Mouse (Mus musculus) G1E-ER4 (cell line): ENCODE results near the gene Slc6a3. TPM values are rescaled to one million over a fixed set of nuclear protein-coding genes. Genes with fewer than 3 reads are reported as not detected.
A peak's percentile ranks its signal among the peaks of the same experiment; 100 is the strongest.

Source experiments
- GATA1 ChIP-seq: IDR thresholded peaks from one replicate; pipeline ENCODE4 v1.8.0; 2012; ENCODE audit warnings: low read length, inconsistent platforms
- polyA plus RNA-seq: library from polyadenylated mRNA; stranded (reverse); fragments of >175 nt; gene quantifications from 2 replicates; pipeline ENCODE4 v1.2.3, GENCODE M21; 2012

Gene Slc6a3
- polyA plus RNA-seq, 1 experiment, result not detected

DNA sequence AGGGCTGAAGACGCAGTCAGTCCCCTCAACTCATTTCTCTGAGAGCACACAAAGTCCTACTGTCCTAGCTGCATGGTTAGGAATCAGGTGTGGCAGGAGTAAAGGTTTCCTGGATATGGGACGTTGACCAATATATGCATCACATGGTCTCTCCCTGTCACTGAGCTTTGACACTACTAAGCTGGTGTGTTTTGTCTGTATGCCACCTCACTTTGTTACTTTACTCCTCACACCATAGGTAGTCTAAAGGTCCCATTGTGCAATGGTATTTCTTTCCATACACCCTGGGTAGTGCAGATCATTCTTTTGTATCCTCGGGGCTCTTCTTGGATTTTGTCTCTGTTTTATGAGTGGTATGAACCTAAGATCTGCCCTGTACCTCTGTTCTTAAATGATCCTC is 2.8 kb upstream of the Slc6a3 start:
- no peak for TF ChIP-seq GATA1

DNA sequence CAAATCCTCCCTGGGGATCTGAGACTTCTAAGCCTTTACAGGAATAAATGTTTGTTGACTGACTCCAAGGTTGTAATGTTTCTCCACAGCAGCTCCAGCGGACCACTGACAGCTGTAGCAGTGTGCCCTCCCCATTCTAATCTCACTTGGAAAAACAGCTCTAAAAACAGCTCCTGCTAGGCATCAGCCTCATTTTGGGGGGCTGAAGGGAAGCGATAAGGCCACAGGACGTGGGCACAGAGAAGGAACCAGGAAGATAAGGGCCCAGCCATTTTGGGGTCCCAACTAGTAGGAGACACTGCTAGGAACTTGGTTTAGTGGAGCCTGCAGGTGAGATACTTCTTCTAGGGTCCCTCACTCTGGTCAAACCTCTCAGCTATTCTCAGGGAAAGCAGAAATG is 1.3 kb upstream of the Slc6a3 start:
- no peak for TF ChIP-seq GATA1

DNA sequence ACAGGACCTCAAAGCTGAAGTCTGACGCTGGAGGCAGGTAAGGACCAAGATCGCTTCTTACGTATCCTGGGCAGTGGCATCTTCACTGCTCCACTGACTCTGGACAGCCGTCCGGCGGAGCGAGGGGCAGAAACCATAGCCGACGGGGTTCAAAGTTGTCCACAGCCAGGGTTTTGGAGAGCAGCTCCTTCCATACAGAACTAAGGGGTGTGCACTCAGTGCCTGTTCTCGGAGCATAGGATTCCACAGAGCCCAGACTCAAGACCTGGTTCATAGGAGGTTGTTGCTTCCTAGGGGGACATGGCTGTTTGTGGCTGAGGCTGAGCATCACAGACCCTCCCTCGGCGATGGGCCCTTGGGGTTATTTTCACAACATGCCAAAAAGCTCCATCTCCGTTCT is 277 bp downstream of the Slc6a3 start:
- TF ChIP-seq GATA1, result no peak

DNA sequence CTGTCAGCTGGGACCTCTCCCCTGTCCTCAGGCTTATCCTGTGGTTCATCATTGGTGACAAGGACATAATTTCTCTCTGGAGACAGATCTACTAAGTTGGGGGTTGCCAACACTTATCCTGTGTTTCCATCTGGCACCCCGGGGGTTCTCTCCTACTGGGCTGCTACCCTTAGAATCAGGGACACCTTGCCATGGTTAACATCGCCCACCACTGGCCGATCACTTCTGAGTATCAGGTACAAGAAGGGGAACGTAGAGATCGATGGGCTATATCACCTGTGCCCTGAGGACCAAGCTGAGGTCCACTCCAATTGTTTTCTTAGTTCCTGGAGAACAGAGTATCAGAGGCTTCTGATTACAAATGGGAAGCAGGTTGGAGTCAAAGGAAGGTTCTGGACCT is 27.7 kb downstream of the Slc6a3 start:
- TF ChIP-seq GATA1, result no peak

DNA sequence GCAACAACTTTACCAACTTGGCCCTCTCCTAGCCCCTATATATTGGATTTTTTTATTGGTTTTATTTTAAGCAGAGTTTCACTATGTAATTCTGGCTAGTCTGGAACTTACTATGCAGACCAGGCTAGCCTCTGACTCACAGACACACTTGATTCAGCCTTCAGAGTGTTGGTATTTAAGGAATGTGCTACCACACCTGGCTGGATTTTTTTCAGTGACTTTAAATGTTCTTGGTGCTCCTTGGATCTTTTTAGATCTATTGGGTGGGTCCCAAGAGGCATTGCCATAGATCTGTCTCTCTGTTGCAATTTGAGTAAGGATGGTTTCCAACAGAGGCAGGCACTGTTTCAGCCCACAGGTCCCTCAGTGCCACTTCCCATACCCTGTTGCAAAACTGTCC is 38.5 kb downstream of the Slc6a3 start:
- no peak for TF ChIP-seq GATA1

DNA sequence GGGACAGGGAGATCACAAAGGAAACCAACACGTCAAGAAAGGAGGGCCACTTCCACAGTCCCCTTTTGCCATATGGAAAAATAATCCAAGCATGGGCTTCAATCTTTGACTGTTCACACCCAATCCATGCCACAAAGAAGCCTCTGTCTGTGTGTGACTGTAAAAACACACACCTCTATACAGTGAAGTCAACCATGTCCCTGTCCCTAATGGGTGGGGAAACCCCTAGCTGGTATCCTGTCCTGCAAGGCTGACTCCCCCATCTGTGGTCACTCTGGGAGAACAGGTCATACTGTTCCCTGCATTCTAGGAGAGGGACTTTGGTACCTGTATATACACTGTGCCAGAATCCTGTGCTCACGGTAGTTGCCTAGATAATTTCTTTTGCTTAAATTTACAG is 40.7 kb downstream of the Slc6a3 start:
- no peak for TF ChIP-seq GATA1

DNA sequence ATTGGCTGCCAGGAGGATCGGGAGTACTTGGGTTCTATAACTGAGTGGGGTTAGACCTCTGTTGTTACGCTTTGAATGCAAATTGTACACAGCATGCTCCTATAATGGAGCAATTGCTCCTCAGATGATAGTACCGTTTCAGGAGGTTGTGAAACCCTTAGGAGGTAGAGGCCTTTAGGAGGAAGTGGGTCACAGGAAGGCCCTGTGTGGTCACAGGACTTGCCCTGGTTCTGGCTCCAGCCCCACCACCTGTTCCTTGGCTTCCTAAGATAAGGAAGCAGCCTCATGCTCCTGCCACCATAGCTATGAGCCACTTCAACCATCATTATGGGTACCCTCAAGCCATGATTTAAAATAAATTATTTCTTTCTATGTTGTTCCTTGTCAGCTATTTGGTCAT is 54.9 kb downstream of the Slc6a3 start:
- TF ChIP-seq GATA1, result no peak

DNA sequence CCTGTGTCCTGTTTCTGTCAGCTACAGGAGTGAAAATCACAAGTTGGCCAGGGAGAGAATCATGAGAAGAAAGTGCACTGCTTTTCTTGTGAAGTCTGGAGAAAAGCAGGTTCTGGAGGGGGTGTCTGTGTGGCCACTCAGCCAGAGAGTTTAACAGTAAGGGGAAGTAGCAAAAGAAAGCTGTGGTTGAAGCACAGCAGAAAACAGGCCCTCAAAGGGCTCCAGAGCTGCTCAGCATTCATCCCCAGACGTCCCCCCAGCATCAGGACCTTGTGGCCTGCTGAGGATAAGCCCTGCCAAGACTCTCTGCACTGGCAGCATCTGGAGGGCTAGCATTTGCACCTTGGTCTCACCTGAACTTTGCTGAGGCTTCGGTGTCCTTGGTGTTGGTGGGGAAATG is 56.0 kb downstream of the Slc6a3 start:
- TF ChIP-seq GATA1, result no peak

DNA sequence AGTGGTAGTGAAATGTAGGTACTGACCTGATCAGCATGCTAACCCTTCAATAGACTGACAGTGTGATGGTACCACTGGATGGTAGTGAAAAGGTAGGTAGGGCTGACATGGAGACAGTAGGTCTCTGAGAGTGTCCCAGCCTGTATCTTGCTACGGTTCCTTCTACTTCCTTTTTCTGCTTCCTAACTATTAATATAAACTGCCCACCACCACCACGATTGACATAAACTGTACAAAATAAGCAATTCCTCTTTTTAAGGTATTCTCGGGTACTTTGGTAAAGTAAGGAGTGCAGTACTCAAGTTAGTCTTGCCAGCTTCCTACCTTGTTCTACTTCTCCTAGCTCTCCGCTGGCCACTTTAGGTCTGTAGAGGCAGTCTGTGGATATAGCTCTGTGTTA is 59.7 kb downstream of the Slc6a3 start:
- TF ChIP-seq GATA1, result no peak

DNA sequence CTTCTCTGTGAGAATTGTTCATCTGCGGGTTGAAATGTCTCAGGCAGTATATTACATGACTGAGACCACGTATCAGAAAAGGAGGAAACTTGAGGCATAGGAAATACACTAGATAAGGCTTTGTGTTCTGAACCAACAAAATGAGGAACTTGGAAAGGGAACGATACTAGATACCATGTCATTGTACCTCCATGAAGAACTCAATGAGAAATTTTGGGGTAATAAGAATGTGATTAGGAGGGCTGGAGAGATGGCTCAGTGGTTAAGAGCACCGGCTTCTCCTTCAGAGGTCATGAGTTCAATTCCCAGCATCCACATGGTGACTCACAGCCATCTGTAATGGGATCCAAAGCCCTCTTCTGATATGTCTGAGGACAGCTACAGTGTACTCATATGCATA is 63.7 kb downstream of the Slc6a3 start:
- TF ChIP-seq GATA1, result peak; percentile 22

DNA sequence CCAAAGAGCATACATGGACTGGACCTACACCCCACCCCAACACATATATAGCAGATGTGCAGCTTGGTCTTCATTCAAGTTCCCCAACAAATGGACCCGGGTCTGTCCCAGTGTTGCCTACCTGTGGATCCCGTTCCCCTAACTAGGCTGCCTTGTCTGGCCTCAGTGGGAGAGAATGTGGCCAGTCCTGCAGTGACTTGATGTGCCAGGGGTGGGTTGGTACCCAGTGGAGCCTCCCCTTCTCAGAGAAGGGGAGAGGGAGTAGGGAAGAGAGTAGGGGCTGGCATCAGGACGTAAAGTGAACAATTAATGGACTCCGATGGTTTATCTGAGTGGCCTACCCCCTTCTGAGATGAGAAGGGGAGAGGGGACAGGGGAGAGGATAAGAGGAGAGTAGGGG is 66.5 kb downstream of the Slc6a3 start:
- no peak for TF ChIP-seq GATA1

DNA sequence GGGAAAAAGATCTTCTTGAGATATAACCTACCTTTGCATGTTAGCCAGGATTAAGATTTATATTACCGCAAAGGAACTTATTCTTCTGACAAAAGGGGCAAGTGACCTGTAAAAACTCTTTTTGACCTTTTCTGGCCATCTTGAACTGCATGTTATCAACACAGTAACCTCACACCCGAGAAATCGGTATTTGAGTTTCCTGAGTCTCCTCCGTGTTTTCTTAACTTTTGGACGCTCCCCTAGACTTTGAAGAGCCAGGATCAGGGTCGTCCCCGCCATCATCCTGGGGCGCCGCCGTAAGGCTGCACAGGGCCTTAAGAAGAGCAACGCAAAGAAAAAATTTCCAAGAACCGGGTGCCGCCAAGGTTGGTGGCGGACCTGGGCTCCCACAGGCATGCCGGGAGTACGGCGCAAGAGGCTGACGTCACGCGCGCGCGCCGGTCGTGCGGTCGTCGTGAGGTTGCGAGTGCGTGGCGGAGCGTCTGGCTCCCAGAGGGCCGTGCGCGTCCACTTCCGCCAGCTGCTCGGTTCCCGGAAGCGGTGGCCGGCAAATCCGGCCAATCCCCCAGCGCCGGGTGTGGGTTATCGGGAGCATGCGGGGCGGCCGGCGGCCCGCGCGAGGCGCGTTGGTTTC is 67.1 kb downstream of the Slc6a3 start, which contains the start of gene Clptm1l:
TSS of gene Clptm1l (plus strand) at position 485 of the 634 bp plus-strand sequence.
- TF ChIP-seq GATA1, result no peak

DNA sequence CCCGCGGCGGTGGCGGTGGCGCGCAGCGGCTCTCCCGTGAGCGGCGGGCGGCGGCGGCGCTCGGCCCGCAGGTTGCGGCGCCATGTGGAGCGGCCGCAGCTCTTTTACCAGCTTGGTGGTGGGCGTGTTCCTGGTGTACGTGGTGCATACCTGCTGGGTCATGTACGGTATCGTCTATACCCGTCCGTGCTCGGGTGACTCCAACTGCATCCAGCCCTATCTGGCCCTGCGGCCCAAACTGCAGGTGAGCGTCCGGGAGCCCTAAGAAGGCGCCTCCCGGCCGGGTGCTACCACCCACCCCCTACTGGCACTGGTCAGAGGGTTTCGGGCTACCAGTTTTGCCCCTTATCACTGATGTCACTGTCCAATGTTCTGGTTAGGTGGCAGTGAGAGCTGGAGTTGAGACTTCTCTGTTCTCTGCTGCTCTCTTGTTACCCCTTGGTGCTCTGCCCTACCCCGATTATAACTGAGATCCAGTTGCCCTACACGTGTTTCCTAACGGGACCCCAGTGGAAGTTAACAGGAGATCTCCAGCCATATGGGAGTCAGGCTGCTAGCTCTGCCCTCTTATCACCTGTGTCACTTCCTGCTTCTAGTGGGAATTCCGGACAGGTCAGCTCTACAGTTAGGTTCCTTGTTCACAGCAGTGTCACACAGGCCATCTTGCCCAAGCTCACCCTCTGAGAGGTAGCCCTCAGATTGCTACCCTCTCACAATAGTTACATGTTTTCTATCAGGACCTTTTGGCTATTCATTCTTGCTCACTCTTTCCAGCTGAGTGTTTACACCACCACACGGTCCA is 67.8 kb downstream of the Slc6a3 start:
- TF ChIP-seq GATA1, result no peak

DNA sequence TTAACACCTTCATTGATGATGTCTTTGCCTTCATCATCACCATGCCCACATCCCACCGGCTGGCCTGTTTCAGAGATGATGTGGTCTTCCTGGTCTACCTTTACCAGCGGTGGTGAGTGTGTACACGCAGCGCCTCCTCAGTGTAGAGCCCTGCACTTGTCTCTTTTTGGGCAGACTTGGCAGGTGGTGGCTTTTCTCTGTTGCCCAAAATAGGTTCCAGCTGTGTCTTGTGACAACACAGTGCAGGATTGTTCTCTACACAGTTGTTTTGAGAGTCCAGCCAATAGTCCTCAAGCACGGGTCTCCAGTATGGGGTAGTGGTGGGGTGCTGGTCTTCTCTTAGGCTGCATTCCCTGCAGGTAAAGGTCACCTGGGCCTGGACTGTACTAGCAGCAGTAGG is 81.9 kb downstream of the Slc6a3 start:
- no peak for TF ChIP-seq GATA1

DNA sequence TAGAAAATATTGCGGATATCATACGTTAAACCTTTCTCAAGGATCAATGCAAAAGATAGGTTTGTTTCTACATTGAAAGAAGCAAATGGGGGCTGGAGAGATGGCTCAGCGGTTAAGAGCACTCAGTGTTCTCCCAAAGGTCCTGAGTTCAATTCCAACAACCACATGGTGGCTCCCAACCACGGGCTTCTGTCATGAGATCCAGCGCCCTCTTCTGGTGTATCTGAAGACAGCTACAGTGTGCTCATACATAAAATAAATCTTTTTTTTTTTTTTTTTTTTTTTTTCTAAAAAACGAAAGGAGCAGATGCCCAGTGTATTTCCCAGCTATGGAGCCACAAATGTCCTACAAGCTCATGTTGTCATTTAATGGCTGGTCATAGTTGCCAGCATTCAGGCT is 84.1 kb downstream of the Slc6a3 start:
- no peak for TF ChIP-seq GATA1

DNA sequence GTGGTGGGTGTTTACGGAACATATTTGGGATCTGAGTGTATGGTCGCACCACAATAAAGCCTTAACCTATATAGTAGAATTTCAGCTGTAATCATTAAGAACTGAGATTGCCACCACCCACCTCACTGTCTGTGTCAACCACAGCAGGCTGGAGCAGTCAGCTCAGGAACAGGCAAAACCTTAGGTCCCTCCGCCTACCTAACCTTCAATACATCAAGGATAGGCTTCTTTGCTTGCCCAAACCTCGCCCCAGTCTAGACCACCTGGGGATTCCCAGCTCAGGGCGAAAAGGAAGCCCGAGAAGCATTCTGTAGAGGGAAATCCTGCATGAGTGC is 89.8 kb downstream of the Slc6a3 start:
- no peak for TF ChIP-seq GATA1

DNA sequence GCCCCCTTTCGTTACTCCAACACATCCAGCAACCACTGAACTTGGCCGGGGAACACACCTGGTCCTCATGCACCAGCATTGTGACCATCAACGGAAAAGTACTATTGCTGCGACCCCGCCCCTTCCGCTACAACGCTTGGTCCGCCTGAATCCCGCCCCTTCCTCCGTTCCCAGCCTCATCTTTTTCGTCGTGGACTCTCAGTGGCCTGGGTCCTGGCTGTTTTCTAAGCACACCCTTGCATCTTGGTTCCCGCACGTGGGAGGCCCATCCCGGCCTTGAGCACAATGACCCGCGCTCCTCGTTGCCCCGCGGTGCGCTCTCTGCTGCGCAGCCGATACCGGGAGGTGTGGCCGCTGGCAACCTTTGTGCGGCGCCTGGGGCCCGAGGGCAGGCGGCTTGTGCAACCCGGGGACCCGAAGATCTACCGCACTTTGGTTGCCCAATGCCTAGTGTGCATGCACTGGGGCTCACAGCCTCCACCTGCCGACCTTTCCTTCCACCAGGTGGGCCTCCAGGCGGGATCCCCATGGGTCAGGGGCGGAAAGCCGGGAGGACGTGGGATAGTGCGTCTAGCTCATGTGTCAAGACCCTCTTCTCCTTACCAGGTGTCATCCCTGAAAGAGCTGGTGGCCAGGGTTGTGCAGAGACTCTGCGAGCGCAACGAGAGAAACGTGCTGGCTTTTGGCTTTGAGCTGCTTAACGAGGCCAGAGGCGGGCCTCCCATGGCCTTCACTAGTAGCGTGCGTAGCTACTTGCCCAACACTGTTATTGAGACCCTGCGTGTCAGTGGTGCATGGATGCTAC is 90.4 kb downstream of the Slc6a3 start, which contains the start of gene Tert:
TSS of gene Tert (plus strand) at position 167 of the 805 bp plus-strand sequence.
- TF ChIP-seq GATA1, result no peak

Other genes starting within 250 kb of the Slc6a3 start
- 34.1 and 41.5 TPM in 2 replicates for gene Mrpl36, start 208.2 kb upstream of the Slc6a3 start, polyA plus RNA-seq
- gene Ndufs6, start 208.2 kb upstream of the Slc6a3 start, polyA plus RNA-seq, result 127 and 144 TPM in 2 replicates
- gene Lpcat1, start 69.5 kb upstream of the Slc6a3 start, polyA plus RNA-seq, result not detected in 2 replicates
- 39.0 and 49.2 TPM in 2 replicates for gene Clptm1l, start 67.3 kb downstream of the Slc6a3 start, polyA plus RNA-seq
- gene Tert, start 90.2 kb downstream of the Slc6a3 start, polyA plus RNA-seq, result not detected in 2 replicates
- not detected in 2 replicates for gene Slc6a18, start 141.3 kb downstream of the Slc6a3 start, polyA plus RNA-seq
- not detected in 2 replicates for gene Slc6a19, start 168.1 kb downstream of the Slc6a3 start, polyA plus RNA-seq
- gene Slc12a7, start 196.3 kb downstream of the Slc6a3 start, polyA plus RNA-seq, result 0.02 and 0.04 TPM in 2 replicates